9 mouse cellular contexts compared by ENCODE assay signal in genomic region chr10:71292254-71292653, GRCm38 (mm10). TPM values are rescaled to one million over a fixed set of nuclear protein-coding genes. Genes with fewer than 3 reads are reported as not detected.
DNase-seq lines count a peak whose midpoint lies in the region; ATAC-seq lines count a peak whose summit lies in the region.
"Had no signal": no experiment of that assay in that cellular context is flagged by ENCODE, and none has a peak within 500 bp of the region (broad histone marks: within the 10 kb centered on the region; RNA-seq: fewer than 3 reads in every experiment).

No protein-coding gene starts in this region.

- 8% methylated on average over 10 of the region's 11 CpGs for WGBS in kidney, embryonic 14.5 days
- WGBS in limb, embryonic 12.5 days, result 14% methylated on average over 3 of the region's 11 CpGs
- WGBS in stomach, embryonic 15.5 days, result 5% methylated on average over 9 of the region's 11 CpGs

- H3K27ac ChIP-seq in kidney, embryonic 14.5 days (ENCODE audit: low read depth, low read length), result no peak overlapping the region
- H3K27ac ChIP-seq in limb, embryonic 12.5 days, result no peak overlapping the region
- H3K27ac ChIP-seq in stomach, embryonic 15.5 days, result peak overlapping the region; percentile 54; the same call in 1 of the 2 replicates
- H3K27ac ChIP-seq: macrophage had no signal

- H3K27me3 ChIP-seq in kidney, embryonic 14.5 days (ENCODE audit: control insufficient read depth, insufficient read depth, low read length), result no peaks in the 10 kb centered on the region
- peaks cover 4% of the 10 kb centered on the region for H3K27me3 ChIP-seq in limb, embryonic 12.5 days
- H3K27me3 ChIP-seq in stomach, embryonic 15.5 days (replicated peaks), result no peaks in the 10 kb centered on the region

- no peaks in the 10 kb centered on the region for H3K36me3 ChIP-seq in kidney, embryonic 14.5 days (ENCODE audit: control insufficient read depth, insufficient read depth, low read length)
- no peaks in the 10 kb centered on the region for H3K36me3 ChIP-seq in limb, embryonic 12.5 days
- H3K36me3 ChIP-seq in stomach, embryonic 15.5 days, result no peaks in the 10 kb centered on the region

- peak; percentile 65; the same call in 1 of the 2 replicates for ATAC-seq in kidney, embryonic 14.5 days (ENCODE audit: low FRiP score, low TSS enrichment)
- ATAC-seq in limb, embryonic 12.5 days (ENCODE audit: insufficient number of reproducible peaks, insufficient read depth, low FRiP score, low TSS enrichment, low read depth), result peak; percentile 63; the same call in 1 of the 2 replicates
- peak; percentile 61; the same call in 1 of the 2 replicates for ATAC-seq in stomach, embryonic 15.5 days (ENCODE audit: insufficient read depth, low FRiP score, low read depth)

- no peak overlapping the region for H3K4me3 ChIP-seq in kidney, embryonic 14.5 days (ENCODE audit: low read length)
- H3K4me3 ChIP-seq in limb, embryonic 12.5 days (replicated peaks), result 0 out of 2 replicates have a peak overlapping the region, but pooled peaks have one; percentile 12
- no peak overlapping the region for H3K4me3 ChIP-seq in stomach, embryonic 15.5 days (replicated peaks)

- no peaks in the 10 kb centered on the region for H3K9me3 ChIP-seq in kidney, embryonic 14.5 days (ENCODE audit: control insufficient read depth, low read length)
- H3K9me3 ChIP-seq in limb, embryonic 12.5 days, result no peaks in the 10 kb centered on the region
- H3K9me3 ChIP-seq in stomach, embryonic 15.5 days, result no peaks in the 10 kb centered on the region

- no peak overlapping the region for H3K9ac ChIP-seq in kidney, embryonic 14.5 days (ENCODE audit: low read depth, low read length)
- H3K9ac ChIP-seq in limb, embryonic 12.5 days (replicated peaks), result no peak overlapping the region
- H3K9ac ChIP-seq in stomach, embryonic 15.5 days, result no peak overlapping the region

- peak overlapping the region; percentile 32 for H3K4me2 ChIP-seq in kidney, embryonic 14.5 days (replicated peaks; ENCODE audit: low read depth, low read length)
- peak overlapping the region; percentile 48 for H3K4me2 ChIP-seq in limb, embryonic 12.5 days
- H3K4me2 ChIP-seq in stomach, embryonic 15.5 days, result peak overlapping the region; percentile 27

- peaks cover 3% of the 10 kb centered on the region; the same call in 1 of the 2 replicates for H3K4me1 ChIP-seq in kidney, embryonic 14.5 days (ENCODE audit: control insufficient read depth, insufficient read depth, low read length)
- peaks cover 15% of the 10 kb centered on the region for H3K4me1 ChIP-seq in limb, embryonic 12.5 days (replicated peaks)
- H3K4me1 ChIP-seq in stomach, embryonic 15.5 days, result peaks cover 4% of the 10 kb centered on the region; the same call in 1 of the 2 replicates

- DNase-seq in kidney, postnatal 14 days, result no peak
- DNase-seq in embryo, embryonic 11.5 days (ENCODE audit: low read depth, low spot score), result peak; percentile 17
- no peak for DNase-seq in left cerebral cortex, adult 9 months (ENCODE audit: low spot score in 2 of 2)
- DNase-seq in adrenal gland, postnatal 10 days, result no peak
- DNase-seq in adrenal gland, postnatal 4 days (ENCODE audit: low spot score in 2 of 2), result no peak

RNA-seq across cellular contexts. Expression of gene Ube2d1, which starts 7.2 kb away (rescaled TPM):
- 81.7 and 83.1 TPM in 2 replicates for polyA plus RNA-seq in kidney, embryonic 14.5 days (2014; fragmentation: Nextera tagmentation; extraction: Ambion mirVana)
- 68.9 and 82.0 TPM in 2 replicates for polyA plus RNA-seq in limb, embryonic 12.5 days (2016; fragmentation: Nextera tagmentation; extraction: Ambion mirVana)
- 51.6 and 54.3 TPM in 2 replicates for polyA plus RNA-seq in stomach, embryonic 15.5 days (2015; fragmentation: Nextera tagmentation; extraction: Ambion mirVana)
- 10 to 100 TPM; 18.9 to 27.0 TPM for total RNA-seq in adrenal gland, postnatal 10 days (2021)
- total RNA-seq in adrenal gland, postnatal 4 days (2021), result 10 to 100 TPM; 23.6 to 30.3 TPM

RNA-seq across cellular contexts. Expression of gene Cisd1, which starts 52.5 kb away (rescaled TPM):
- 111 and 130 TPM in 2 replicates for polyA plus RNA-seq in kidney, embryonic 14.5 days (2014; fragmentation: Nextera tagmentation; extraction: Ambion mirVana)
- polyA plus RNA-seq in limb, embryonic 12.5 days (2016; fragmentation: Nextera tagmentation; extraction: Ambion mirVana), result 96.2 and 98.8 TPM in 2 replicates
- 103 and 104 TPM in 2 replicates for polyA plus RNA-seq in stomach, embryonic 15.5 days (2015; fragmentation: Nextera tagmentation; extraction: Ambion mirVana)
- total RNA-seq in adrenal gland, postnatal 10 days (2021), result 100 to 1,000 TPM; 157 to 163 TPM
- 10 to 100 TPM; 47.8 to 55.9 TPM for total RNA-seq in adrenal gland, postnatal 4 days (2021)

RNA-seq across cellular contexts. Expression of gene Tfam, which starts 54.2 kb away (rescaled TPM):
- polyA plus RNA-seq in kidney, embryonic 14.5 days (2014; fragmentation: Nextera tagmentation; extraction: Ambion mirVana), result 87.7 and 103 TPM in 2 replicates
- 91.8 and 99.5 TPM in 2 replicates for polyA plus RNA-seq in limb, embryonic 12.5 days (2016; fragmentation: Nextera tagmentation; extraction: Ambion mirVana)
- polyA plus RNA-seq in stomach, embryonic 15.5 days (2015; fragmentation: Nextera tagmentation; extraction: Ambion mirVana), result 74.2 and 82.5 TPM in 2 replicates
- total RNA-seq in adrenal gland, postnatal 10 days (2021), result 10 to 100 TPM; 71.2 to 72.0 TPM
- 10 to 100 TPM; 70.9 to 77.0 TPM for total RNA-seq in adrenal gland, postnatal 4 days (2021)

RNA-seq across cellular contexts. Expression of gene Ipmk, which starts 55.3 kb away (rescaled TPM):
- polyA plus RNA-seq in kidney, embryonic 14.5 days (2014; fragmentation: Nextera tagmentation; extraction: Ambion mirVana), result 10.5 and 22.0 TPM in 2 replicates
- polyA plus RNA-seq in limb, embryonic 12.5 days (2016; fragmentation: Nextera tagmentation; extraction: Ambion mirVana), result 18.7 and 19.9 TPM in 2 replicates
- polyA plus RNA-seq in stomach, embryonic 15.5 days (2015; fragmentation: Nextera tagmentation; extraction: Ambion mirVana), result 13.5 and 14.6 TPM in 2 replicates
- total RNA-seq in adrenal gland, postnatal 10 days (2021), result 10 to 100 TPM; 17.5 to 20.5 TPM
- total RNA-seq in adrenal gland, postnatal 4 days (2021), result 10 to 100 TPM; 19.9 to 21.5 TPM
